Mouse (Mus musculus): Measurements from ENCODE around the gene 1500011B03Rik. TPM values are rescaled to one million over a fixed set of nuclear protein-coding genes. Genes with fewer than 3 reads are reported as not detected.

1500011B03Rik gene
- polyA plus RNA-seq, 1 experiment from 2014 or later = 105 TPM

DNA sequence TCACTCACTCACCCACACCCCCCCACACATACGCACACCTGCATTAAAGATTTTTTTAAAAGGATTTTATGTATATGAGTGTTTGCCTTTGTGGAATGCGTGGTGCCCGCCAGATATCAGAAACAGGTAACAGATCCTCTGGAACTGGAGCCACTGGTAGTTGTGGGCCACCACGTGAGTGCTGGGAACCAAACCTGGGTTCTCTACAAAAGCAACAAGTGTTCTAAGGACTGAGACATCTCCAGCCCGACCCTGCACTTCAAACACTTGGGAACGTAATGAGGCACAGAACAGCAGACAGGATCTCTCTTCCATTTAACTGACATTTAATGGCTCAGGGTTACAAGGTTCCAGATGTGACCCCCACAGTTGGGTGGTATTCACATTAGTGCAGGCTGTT, 15.4 kb downstream of the 1500011B03Rik start:
- no peak for ATAC-seq (replicated peaks; ENCODE audit: low FRiP score)
- H3K27ac ChIP-seq = peak overlapping the region; percentile 76; the same call in 1 of the 2 replicates
- H3K9ac ChIP-seq = no peak overlapping the region
- H3K4me2 ChIP-seq = no peak overlapping the region
- no peaks in the 10 kb centered on the region for H3K9me3 ChIP-seq (replicated peaks)
- WGBS = 71% methylated on average over 6 of the region's 6 CpGs
- no peak overlapping the region for H3K4me3 ChIP-seq (replicated peaks)
- H3K27me3 ChIP-seq = no peaks in the 10 kb centered on the region
- H3K4me1 ChIP-seq = peaks cover 19% of the 10 kb centered on the region
- H3K36me3 ChIP-seq = peaks cover 68% of the 10 kb centered on the region

DNA sequence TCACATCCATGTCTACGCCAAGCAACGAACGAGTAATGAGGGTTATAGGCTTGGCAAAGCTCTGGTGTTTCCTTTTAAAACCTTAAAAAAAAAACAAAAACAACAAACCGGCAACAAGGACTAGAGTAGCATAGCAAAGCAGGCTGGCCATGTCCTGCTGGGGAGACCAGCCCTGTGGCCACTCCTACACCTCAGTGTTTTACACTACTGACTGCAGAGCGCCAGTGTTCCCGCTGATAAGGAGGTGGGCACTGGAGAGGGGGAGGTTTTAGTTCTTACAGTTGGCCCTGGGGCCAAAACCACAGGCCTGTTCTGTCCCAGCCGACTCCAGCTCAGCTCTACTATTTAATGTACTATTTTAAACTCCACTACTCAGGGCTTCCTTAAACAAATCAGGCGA, 15.8 kb downstream of the 1500011B03Rik start:
- WGBS = 30% methylated on average over 8 of the region's 8 CpGs
- Histone ChIP-seq H3K27me3 (no peaks in the 10 kb centered on the region), H3K4me2 (no peak overlapping the region), H3K9ac (no peak overlapping the region), H3K9me3 (replicated peaks) (no peaks in the 10 kb centered on the region), H3K4me3 (replicated peaks) (no peak overlapping the region), H3K27ac (peak overlapping the region; percentile 76), H3K4me1 (peaks cover 15% of the 10 kb centered on the region), H3K36me3 (peaks cover 72% of the 10 kb centered on the region)
- ATAC-seq (replicated peaks; ENCODE audit: low FRiP score) = 0 out of 2 replicates have a peak, but pooled peaks have one; percentile 19

DNA sequence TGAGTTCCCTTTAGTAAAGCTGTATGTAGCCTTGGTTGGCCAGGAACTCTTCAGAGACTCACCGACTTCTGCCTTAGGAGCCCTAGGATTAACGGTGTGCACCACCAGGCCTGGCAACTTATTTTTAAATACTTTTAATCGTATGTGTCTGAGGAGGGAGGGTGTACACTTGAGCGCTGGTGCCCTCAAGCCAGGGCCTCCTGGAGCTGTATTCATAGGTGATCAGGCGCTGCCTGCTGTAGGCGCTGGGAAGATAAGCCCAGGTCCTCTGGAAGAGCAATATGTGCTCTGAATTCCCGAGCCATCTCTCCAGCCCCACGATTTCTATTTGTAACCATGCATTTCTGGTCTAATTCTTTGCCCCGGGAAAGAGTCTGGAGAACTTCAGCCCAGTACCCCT, 16.2 kb downstream of the 1500011B03Rik start:
- H3K36me3 ChIP-seq = peaks cover 76% of the 10 kb centered on the region
- no peak overlapping the region for H3K4me2 ChIP-seq
- 50% methylated on average over 9 of the region's 9 CpGs for WGBS
- H3K4me1 ChIP-seq = peaks cover 11% of the 10 kb centered on the region; the same call in 1 of the 2 replicates
- peak overlapping the region; percentile 76 for H3K27ac ChIP-seq
- no peaks in the 10 kb centered on the region for H3K27me3 ChIP-seq
- ATAC-seq (replicated peaks; ENCODE audit: low FRiP score) = no peak
- H3K9me3 ChIP-seq (replicated peaks) = no peaks in the 10 kb centered on the region
- H3K4me3 ChIP-seq (replicated peaks) = no peak overlapping the region
- H3K9ac ChIP-seq = no peak overlapping the region

DNA sequence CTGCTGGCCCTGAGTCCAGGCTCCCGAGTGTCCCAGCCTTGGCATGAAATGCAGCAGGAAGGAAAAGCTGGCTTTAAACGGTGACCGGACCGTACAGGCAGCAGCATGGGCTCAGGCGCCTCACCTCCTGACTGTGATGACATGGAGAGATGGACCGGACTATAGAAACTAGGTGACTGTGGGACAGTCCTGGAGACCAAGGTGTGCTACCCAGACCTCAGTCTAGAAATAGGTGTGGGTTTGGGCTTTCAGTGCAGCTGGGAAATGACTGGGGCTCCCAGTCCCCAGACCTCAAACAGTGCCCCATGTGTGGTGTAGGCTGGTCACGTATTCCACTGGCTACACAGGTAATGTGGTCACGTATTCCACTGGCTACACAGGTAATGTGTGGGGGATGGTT, 16.6 kb downstream of the 1500011B03Rik start:
- Histone ChIP-seq H3K4me3 (replicated peaks) (no peak overlapping the region), H3K9ac (no peak overlapping the region), H3K27ac (peak overlapping the region; percentile 76), H3K4me2 (peak overlapping the region; percentile 22; the same call in 1 of the 2 replicates), H3K27me3 (no peaks in the 10 kb centered on the region), H3K36me3 (peaks cover 80% of the 10 kb centered on the region), H3K4me1 (peaks cover 10% of the 10 kb centered on the region; the same call in 1 of the 2 replicates), H3K9me3 (replicated peaks) (no peaks in the 10 kb centered on the region)
- WGBS = 84% methylated on average over 8 of the region's 8 CpGs
- no peak for ATAC-seq (replicated peaks; ENCODE audit: low FRiP score)

DNA sequence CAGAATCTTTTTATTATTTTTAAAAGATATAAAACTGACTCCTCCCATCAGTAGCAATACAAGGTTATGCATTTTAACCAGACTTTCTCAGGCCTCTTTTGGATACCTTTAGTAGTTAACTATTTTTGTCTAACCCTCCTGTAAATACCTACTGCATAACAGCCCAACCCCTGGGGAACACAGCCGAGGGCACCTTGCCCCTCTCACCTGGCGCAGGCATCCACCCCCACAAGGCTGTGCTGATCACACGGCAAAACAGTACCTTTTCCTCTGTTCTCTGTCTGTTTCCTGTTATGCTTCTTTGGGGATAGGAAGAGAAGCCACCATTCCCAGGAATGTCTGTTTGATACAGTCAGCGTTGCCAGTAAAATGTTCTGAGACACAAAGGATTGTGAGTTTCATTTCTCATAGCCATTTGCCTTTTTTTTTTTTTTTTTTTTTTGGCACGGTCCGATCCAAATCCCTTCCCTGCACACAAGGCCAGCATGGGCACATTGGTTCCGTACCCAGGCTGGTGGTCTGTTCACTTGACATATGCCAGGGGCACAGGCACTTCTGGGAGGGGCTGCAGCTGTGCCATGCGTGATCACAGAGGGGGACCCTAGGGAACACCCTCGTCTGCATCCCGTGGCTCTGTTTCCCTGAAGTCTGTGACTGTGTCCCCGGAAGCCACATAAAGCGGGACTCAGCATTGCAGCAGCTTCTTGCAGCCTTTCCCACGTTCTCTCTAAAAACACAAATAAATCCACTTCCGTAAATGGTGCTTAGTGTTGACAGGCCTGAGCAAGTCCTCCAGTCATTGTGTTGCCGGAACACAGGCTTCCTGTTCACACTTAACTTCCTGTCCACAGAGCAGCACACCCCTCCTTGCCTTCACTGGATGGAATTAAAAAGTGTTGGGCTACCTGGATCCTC, 17.6 kb downstream of the 1500011B03Rik start:
- Histone ChIP-seq H3K36me3 (peaks cover 87% of the 10 kb centered on the region), H3K27me3 (no peaks in the 10 kb centered on the region), H3K4me3 (replicated peaks) (no peak overlapping the region), H3K4me2 (peak overlapping the region; percentile 22; the same call in 1 of the 2 replicates), H3K4me1 (peaks cover 14% of the 10 kb centered on the region; the same call in 1 of the 2 replicates), H3K9me3 (replicated peaks) (no peaks in the 10 kb centered on the region), H3K9ac (no peak overlapping the region), H3K27ac (peak overlapping the region; percentile 76)
- WGBS = 65% methylated on average over 15 of the region's 15 CpGs
- no peak for ATAC-seq (replicated peaks; ENCODE audit: low FRiP score)

DNA sequence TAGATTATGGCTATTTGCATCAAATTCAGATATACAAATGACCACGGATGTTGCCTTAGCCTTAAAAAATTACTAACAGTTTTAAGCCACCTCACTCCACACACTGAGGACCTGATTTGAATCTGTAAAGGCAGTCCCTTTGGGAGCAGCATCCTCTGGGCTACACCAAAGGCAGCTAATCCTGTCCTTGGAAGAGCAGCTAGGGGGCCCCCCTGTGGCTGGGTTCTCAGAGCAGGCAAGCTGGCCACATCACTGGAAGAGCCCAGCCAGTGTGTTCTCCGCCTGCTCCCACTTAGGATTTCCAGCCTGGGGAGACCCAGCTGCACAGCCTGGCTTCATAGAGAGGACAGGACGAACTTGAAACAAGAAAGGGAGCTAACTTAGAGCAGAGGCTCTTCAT, 18.3 kb downstream of the 1500011B03Rik start:
- Histone ChIP-seq H3K4me1 (peaks cover 14% of the 10 kb centered on the region; the same call in 1 of the 2 replicates), H3K9me3 (replicated peaks) (no peaks in the 10 kb centered on the region), H3K4me3 (replicated peaks) (no peak overlapping the region), H3K4me2 (no peak overlapping the region), H3K9ac (no peak overlapping the region), H3K27ac (no peak overlapping the region), H3K36me3 (peaks cover 89% of the 10 kb centered on the region), H3K27me3 (no peaks in the 10 kb centered on the region)
- no peak for ATAC-seq (replicated peaks; ENCODE audit: low FRiP score)
- WGBS = 47% methylated on average over 3 of the region's 3 CpGs

DNA sequence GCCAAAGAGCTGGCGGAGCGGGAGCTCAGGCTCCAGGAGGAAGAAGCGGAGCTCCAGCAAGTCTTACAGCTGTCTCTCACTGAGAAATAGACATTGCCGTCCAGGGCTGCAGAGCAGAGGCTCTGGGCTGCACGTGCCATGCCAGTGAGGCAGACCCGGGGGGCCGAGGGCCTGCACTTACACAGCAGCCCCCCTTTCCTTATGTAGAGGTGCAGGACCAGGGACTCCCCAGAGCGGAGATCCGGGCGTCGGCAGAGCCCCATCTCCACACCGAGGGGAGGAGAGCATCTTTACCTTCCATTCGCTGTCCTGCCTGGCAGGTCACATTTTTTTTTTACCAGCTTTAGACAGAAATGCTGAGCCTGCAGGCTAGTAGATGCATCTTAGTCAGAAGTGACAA, 18.9 kb downstream of the 1500011B03Rik start:
- H3K4me3 ChIP-seq (replicated peaks) = no peak overlapping the region
- no peak overlapping the region for H3K27ac ChIP-seq
- H3K36me3 ChIP-seq = peaks cover 89% of the 10 kb centered on the region
- WGBS = 91% methylated on average over 13 of the region's 13 CpGs
- H3K4me1 ChIP-seq = peaks cover 14% of the 10 kb centered on the region; the same call in 1 of the 2 replicates
- H3K4me2 ChIP-seq = no peak overlapping the region
- no peak overlapping the region for H3K9ac ChIP-seq
- ATAC-seq (replicated peaks; ENCODE audit: low FRiP score) = no peak
- no peaks in the 10 kb centered on the region for H3K9me3 ChIP-seq (replicated peaks)
- no peaks in the 10 kb centered on the region for H3K27me3 ChIP-seq

DNA sequence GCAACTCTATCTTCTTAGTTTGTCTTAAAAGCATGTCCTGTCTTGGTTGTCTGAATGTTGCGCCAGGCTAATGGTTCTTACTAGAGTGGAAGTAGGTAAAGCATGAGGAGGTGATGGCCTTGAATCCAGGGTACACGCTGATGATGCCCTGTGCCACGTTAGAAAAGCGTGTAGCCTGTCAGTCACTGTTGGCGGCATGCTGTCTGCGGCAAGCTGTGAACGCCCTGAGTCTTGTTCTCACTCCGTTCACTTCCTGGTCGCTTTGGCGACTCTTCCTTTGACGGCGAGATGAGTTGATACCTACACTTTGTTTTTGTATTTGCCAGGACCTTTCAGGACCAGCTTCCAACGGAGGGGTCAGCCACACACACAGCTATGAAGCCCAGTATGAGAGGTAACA, 20.0 kb downstream of the 1500011B03Rik start:
- Histone ChIP-seq H3K4me3 (replicated peaks) (no peak overlapping the region), H3K4me1 (peaks cover 14% of the 10 kb centered on the region; the same call in 1 of the 2 replicates), H3K27me3 (no peaks in the 10 kb centered on the region), H3K27ac (no peak overlapping the region), H3K4me2 (no peak overlapping the region), H3K9ac (no peak overlapping the region), H3K9me3 (replicated peaks) (no peaks in the 10 kb centered on the region), H3K36me3 (peaks cover 89% of the 10 kb centered on the region)
- WGBS = 88% methylated on average over 13 of the region's 13 CpGs
- ATAC-seq (replicated peaks; ENCODE audit: low FRiP score) = no peak

DNA sequence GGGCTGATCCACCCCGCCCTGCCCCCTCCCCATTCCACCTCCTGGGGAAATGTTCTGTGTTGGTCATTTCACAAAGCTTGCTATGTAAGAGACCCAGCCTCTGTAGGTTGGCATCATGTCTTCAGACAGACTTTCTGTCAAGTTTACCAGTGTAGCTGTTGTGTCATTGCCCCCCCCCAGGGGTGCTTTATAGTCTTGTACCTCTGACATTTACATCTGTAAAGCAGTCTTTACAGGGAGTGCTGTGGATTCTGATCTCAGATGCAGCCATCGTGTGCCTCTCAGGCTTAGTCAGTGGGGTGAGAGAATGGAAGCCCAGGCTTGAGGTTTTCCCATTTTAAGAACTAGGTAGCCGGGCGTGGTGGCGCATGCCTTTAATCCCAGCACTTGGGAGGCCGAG, 21.4 kb downstream of the 1500011B03Rik start:
- 91% methylated on average over 6 of the region's 6 CpGs for WGBS
- Histone ChIP-seq H3K27ac (no peak overlapping the region), H3K4me3 (replicated peaks) (no peak overlapping the region), H3K36me3 (peaks cover 90% of the 10 kb centered on the region), H3K27me3 (no peaks in the 10 kb centered on the region), H3K4me1 (peaks cover 3% of the 10 kb centered on the region; the same call in 1 of the 2 replicates), H3K4me2 (no peak overlapping the region), H3K9me3 (replicated peaks) (no peaks in the 10 kb centered on the region), H3K9ac (no peak overlapping the region)
- no peak for ATAC-seq (replicated peaks; ENCODE audit: low FRiP score)

DNA sequence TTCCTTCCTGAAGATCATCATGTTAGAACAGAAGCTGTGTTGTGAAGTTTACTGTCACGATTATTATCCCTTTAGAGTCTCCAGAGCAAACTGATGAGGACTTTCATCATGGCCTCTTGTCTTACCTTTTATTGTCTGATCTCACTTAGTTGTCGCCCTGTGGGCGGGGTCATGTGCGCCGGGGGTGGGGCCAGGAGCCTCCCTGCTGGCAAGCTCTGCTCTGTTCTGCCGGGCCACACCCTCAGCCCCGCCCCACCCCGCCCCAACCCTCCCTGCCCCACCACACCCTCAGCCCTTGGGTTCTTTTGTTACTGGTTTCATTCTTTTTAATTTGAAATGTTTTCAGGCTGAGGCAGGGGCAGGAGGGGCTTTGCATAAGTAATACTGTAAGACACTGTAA, 22.2 kb downstream of the 1500011B03Rik start:
- Histone ChIP-seq H3K4me1 (peaks cover 10% of the 10 kb centered on the region), H3K9me3 (replicated peaks) (no peaks in the 10 kb centered on the region), H3K27ac (no peak overlapping the region; the same call in 1 of the 2 replicates), H3K36me3 (peaks cover 83% of the 10 kb centered on the region), H3K4me3 (replicated peaks) (no peak overlapping the region), H3K9ac (no peak overlapping the region), H3K4me2 (no peak overlapping the region), H3K27me3 (no peaks in the 10 kb centered on the region)
- 22% methylated on average over 8 of the region's 8 CpGs for WGBS
- peak; percentile 57; the same call in 1 of the 2 replicates for ATAC-seq (replicated peaks; ENCODE audit: low FRiP score)

DNA sequence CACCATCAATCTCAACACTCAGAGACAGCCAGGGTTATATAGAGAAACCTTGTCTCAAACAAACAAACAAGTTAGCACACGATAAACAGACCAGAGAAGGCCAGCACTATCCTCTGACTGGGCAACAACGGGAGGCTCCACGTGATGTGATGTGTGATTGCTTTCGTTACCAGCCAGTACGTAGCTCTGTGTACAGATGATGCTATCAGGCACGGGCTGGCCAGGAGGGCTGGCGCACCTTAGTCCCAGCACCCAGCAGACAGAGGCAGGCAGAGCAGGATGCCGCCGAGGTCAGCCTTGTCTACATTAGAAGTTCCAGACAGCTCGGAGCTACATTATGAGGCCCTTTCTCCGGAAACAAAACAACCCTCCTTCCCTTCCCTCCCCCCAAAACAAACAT, 23.4 kb downstream of the 1500011B03Rik start:
- no peak overlapping the region for H3K4me2 ChIP-seq
- peaks cover 73% of the 10 kb centered on the region for H3K36me3 ChIP-seq
- H3K27ac ChIP-seq = no peak overlapping the region
- H3K27me3 ChIP-seq = 0 out of 2 replicates have a peak, but pooled peaks cover 2% of the 10 kb centered on the region
- no peak overlapping the region for H3K9ac ChIP-seq
- 87% methylated on average over 11 of the region's 11 CpGs for WGBS
- H3K4me1 ChIP-seq = peaks cover 20% of the 10 kb centered on the region
- no peak overlapping the region for H3K4me3 ChIP-seq (replicated peaks)
- no peaks in the 10 kb centered on the region for H3K9me3 ChIP-seq (replicated peaks)
- no peak for ATAC-seq (replicated peaks; ENCODE audit: low FRiP score)

DNA sequence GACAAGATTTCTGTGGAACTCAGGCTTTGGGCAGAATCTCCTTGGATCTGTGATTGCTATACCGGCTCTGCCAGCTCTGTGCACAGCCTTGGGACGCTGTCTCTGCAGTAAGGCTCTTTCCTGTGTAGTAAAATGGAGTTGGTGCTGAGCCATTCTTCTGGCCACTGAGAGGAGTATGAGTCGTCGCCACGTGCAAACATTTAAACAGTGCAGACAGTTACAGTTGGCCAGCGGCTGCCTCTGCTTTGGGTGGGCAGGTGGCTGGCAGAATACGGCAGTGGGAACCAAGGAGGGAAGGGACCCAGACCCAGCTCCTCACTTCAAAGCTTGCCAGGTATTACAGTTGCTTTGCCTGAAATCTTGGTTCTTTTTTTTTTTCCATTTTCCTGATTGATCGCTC, 26.0 kb downstream of the 1500011B03Rik start:
- Histone ChIP-seq H3K9ac (no peak overlapping the region), H3K4me1 (peaks cover 24% of the 10 kb centered on the region), H3K36me3 (peaks cover 67% of the 10 kb centered on the region), H3K27me3 (0 out of 2 replicates have a peak, but pooled peaks cover 2% of the 10 kb centered on the region), H3K4me2 (peak overlapping the region; percentile 68; the same call in 1 of the 2 replicates), H3K27ac (no peak overlapping the region), H3K4me3 (replicated peaks) (no peak overlapping the region), H3K9me3 (replicated peaks) (no peaks in the 10 kb centered on the region)
- ATAC-seq (replicated peaks; ENCODE audit: low FRiP score) = no peak
- 81% methylated on average over 8 of the region's 8 CpGs for WGBS

Measured in kidney, embryonic 15.5 days (tissue).